Mouse (Mus musculus): Measurements from ENCODE around the gene Nxpe3. TPM values are rescaled to one million over a fixed set of nuclear protein-coding genes. Genes with fewer than 3 reads are reported as not detected.

Nxpe3 gene
- polyA plus RNA-seq (2014; fragmentation: Illumina TruSeq; extraction: RNeasy Lipid Tissue Mini Kit (QIAGEN cat#74804); ENCODE audit: low replicate concordance): 0.82 TPM

GRCm38 (mm10) chr16:55894893-55895650, at the start of gene Nxpe3:
Gene Nxpe3 (minus strand): TSS chr16:55895285.

GRCm38 (mm10) chr16:55934453-55935037, 39.5 kb upstream of the Nxpe3 start, which contains the start of gene Cep97:
Gene Cep97 (minus strand): TSS chr16:55934855.

GRCm38 (mm10) chr16:55838510-55839474, 56.3 kb downstream of the Nxpe3 start, which contains the start of gene Nfkbiz:
Gene Nfkbiz (minus strand): TSS chr16:55838899.

Other genes with a start within 250 kb of the Nxpe3 start
- gene Nfkbiz, start 56.4 kb downstream of the Nxpe3 start, polyA plus RNA-seq (2014; fragmentation: Illumina TruSeq; extraction: RNeasy Lipid Tissue Mini Kit (QIAGEN cat#74804); ENCODE audit: low replicate concordance): 75.0 TPM
- 4.3 TPM for gene Cep97, start 39.6 kb upstream of the Nxpe3 start, polyA plus RNA-seq (2014; fragmentation: Illumina TruSeq; extraction: RNeasy Lipid Tissue Mini Kit (QIAGEN cat#74804); ENCODE audit: low replicate concordance)
- gene Rpl24, start 71.0 kb upstream of the Nxpe3 start, polyA plus RNA-seq (2014; fragmentation: Illumina TruSeq; extraction: RNeasy Lipid Tissue Mini Kit (QIAGEN cat#74804); ENCODE audit: low replicate concordance): 291 TPM
- gene Zbtb11, start 78.6 kb upstream of the Nxpe3 start, polyA plus RNA-seq (2014; fragmentation: Illumina TruSeq; extraction: RNeasy Lipid Tissue Mini Kit (QIAGEN cat#74804); ENCODE audit: low replicate concordance): 34.0 TPM
- gene Pcnp, start 134.5 kb upstream of the Nxpe3 start, polyA plus RNA-seq (2014; fragmentation: Illumina TruSeq; extraction: RNeasy Lipid Tissue Mini Kit (QIAGEN cat#74804); ENCODE audit: low replicate concordance): 304 TPM
- gene Trmt10c, start 142.5 kb upstream of the Nxpe3 start, polyA plus RNA-seq (2014; fragmentation: Illumina TruSeq; extraction: RNeasy Lipid Tissue Mini Kit (QIAGEN cat#74804); ENCODE audit: low replicate concordance): 46.0 TPM
- gene Senp7, start 153.1 kb upstream of the Nxpe3 start, polyA plus RNA-seq (2014; fragmentation: Illumina TruSeq; extraction: RNeasy Lipid Tissue Mini Kit (QIAGEN cat#74804); ENCODE audit: low replicate concordance): 33.7 TPM